Comparison of ENCODE assay signal across 11 mouse cellular contexts in the genomic region with DNA sequence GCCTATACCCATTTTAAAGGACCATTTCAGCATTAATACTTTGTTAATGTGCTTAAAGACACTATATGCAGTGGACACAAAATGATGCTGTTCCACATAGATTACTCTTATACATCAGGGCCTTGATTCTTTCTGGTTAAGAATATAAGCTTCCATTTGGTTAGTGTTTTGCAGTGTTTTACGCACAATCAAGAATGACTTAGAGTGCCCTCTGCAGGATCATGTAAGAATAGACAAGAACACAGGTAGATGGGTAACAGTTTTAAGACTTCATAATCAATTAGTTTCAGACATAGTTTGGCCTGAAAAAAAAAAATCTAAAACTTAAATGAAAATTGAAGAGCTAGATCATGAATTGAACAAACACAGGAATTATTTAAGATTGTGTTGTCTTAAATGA. TPM values are rescaled to one million over a fixed set of nuclear protein-coding genes. Genes with fewer than 3 reads are reported as not detected.
DNase-seq lines count a peak whose midpoint lies in the region; ATAC-seq and TF ChIP-seq lines count a peak whose summit lies in the region.
"Had no signal": no experiment of that assay in that cellular context is flagged by ENCODE, and none has a peak within 500 bp of the region (broad histone marks: within the 10 kb centered on the region; RNA-seq: fewer than 3 reads in every experiment).

No protein-coding gene starts in this region.

- H3K27ac ChIP-seq in kidney, adult 2 months (ENCODE audit: insufficient read depth, low read depth, low read length), result no peak overlapping the region
- H3K27ac ChIP-seq in kidney, embryonic 14.5 days (ENCODE audit: low read depth, low read length), result no peak overlapping the region
- H3K27ac ChIP-seq in stomach, postnatal 0 days (replicated peaks), result no peak overlapping the region
- H3K27ac ChIP-seq: embryonic facial prominence, embryonic 13.5 days had no signal

- 0 out of 2 replicates have a peak, but pooled peaks have one; percentile 20 for TF ChIP-seq CTCF in kidney, adult 2 months (conservative IDR thresholded peaks at IDR 0.05; ENCODE audit: insufficient read depth, insufficient read length, low read depth, low read length)
- TF ChIP-seq CTCF in stomach, postnatal 0 days (IDR thresholded peaks at IDR 0.05; ENCODE audit: low read depth), result peak; percentile 69

- H3K36me3 ChIP-seq in kidney, adult 2 months (ENCODE audit: control insufficient read depth, insufficient read depth, low read length), result peaks cover 19% of the 10 kb centered on the region
- peaks cover 70% of the 10 kb centered on the region for H3K36me3 ChIP-seq in kidney, embryonic 14.5 days (ENCODE audit: control insufficient read depth, insufficient read depth, low read length)
- H3K36me3 ChIP-seq in stomach, postnatal 0 days (ENCODE audit: control insufficient read depth, insufficient read depth, low read length), result peaks cover 25% of the 10 kb centered on the region

- WGBS in kidney, adult 2 months, result 71% methylated on average over 1 of the region's 1 CpGs
- WGBS in kidney, embryonic 14.5 days, result 93% methylated on average over 1 of the region's 1 CpGs
- WGBS in stomach, postnatal 0 days, result 84% methylated on average over 1 of the region's 1 CpGs

- no peak for TF ChIP-seq POLR2A in kidney, adult 2 months (IDR thresholded peaks at IDR 0.05; ENCODE audit: low read depth, low read length)

- no peak overlapping the region for H3K9ac ChIP-seq in kidney, embryonic 14.5 days (ENCODE audit: low read depth, low read length)
- no peak overlapping the region for H3K9ac ChIP-seq in stomach, postnatal 0 days (ENCODE audit: low read length)
- H3K9ac ChIP-seq: embryonic facial prominence, embryonic 13.5 days had no signal

- ATAC-seq in kidney, embryonic 14.5 days (ENCODE audit: low FRiP score, low TSS enrichment), result no peak
- peak; percentile 80 for ATAC-seq in activated CD4-positive, CD25-positive, alpha-beta regulatory T cell, adult 4 months
- ATAC-seq in stomach, postnatal 0 days (ENCODE audit: low FRiP score, low TSS enrichment), result no peak

- no peaks in the 10 kb centered on the region for H3K4me1 ChIP-seq in kidney, adult 2 months (ENCODE audit: control insufficient read depth, insufficient read depth, low read length)
- no peaks in the 10 kb centered on the region for H3K4me1 ChIP-seq in kidney, embryonic 14.5 days (ENCODE audit: control insufficient read depth, insufficient read depth, low read length)
- H3K4me1 ChIP-seq in stomach, postnatal 0 days (replicated peaks; ENCODE audit: control insufficient read depth, insufficient read depth), result no peaks in the 10 kb centered on the region
- H3K4me1 ChIP-seq: embryonic facial prominence, embryonic 13.5 days had no signal

- no peak for TF ChIP-seq EP300 in stomach, postnatal 0 days (optimal IDR thresholded peaks at IDR 0.05)

- no peak overlapping the region for H3K4me3 ChIP-seq in kidney, adult 2 months (ENCODE audit: insufficient read depth, low read depth, low read length)
- H3K4me3 ChIP-seq in kidney, embryonic 14.5 days (ENCODE audit: low read length), result no peak overlapping the region
- no peak overlapping the region for H3K4me3 ChIP-seq in stomach, postnatal 0 days (ENCODE audit: low read depth, low read length)
- H3K4me3 ChIP-seq: embryonic facial prominence, embryonic 13.5 days had no signal

- H3K27me3 ChIP-seq in kidney, adult 2 months (replicated peaks; ENCODE audit: control insufficient read depth, insufficient read depth, low read length), result no peaks in the 10 kb centered on the region
- H3K27me3 ChIP-seq in kidney, embryonic 14.5 days (ENCODE audit: control insufficient read depth, insufficient read depth, low read length), result no peaks in the 10 kb centered on the region
- no peaks in the 10 kb centered on the region for H3K27me3 ChIP-seq in stomach, postnatal 0 days (ENCODE audit: control insufficient read depth, insufficient read depth, low read length)
- H3K27me3 ChIP-seq: embryonic facial prominence, embryonic 13.5 days had no signal

- H3K9me3 ChIP-seq in kidney, embryonic 14.5 days (ENCODE audit: control insufficient read depth, low read length), result peaks cover 22% of the 10 kb centered on the region
- H3K9me3 ChIP-seq in stomach, postnatal 0 days (ENCODE audit: control insufficient read depth, low read length), result 0 out of 2 replicates have a peak, but pooled peaks cover 4% of the 10 kb centered on the region

- no peak overlapping the region for H3K4me2 ChIP-seq in kidney, embryonic 14.5 days (replicated peaks; ENCODE audit: low read depth, low read length)
- H3K4me2 ChIP-seq in stomach, postnatal 0 days (replicated peaks; ENCODE audit: low read depth), result no peak overlapping the region
- H3K4me2 ChIP-seq: embryonic facial prominence, embryonic 13.5 days; midbrain, embryonic 11.5 days had no signal

- DNase-seq in kidney, adult 2 months, result peak; percentile 28
- DNase-seq in thymus, postnatal 14 days, result peak; percentile 19
- no peak for DNase-seq in thymus, postnatal 10 days (ENCODE audit: low spot score in 2 of 2)
- DNase-seq in stomach, postnatal 0 days (ENCODE audit: low spot score), result no peak
- no peak for DNase-seq in heart, adult 8-10 months (ENCODE audit: low spot score)
- no peak for DNase-seq in adipocyte (ENCODE audit: low spot score)
- DNase-seq: kidney, postnatal 4 days had no signal

RNA-seq across cellular contexts. Expression of a gene that starts 18.2 kb away (rescaled TPM):
- polyA plus RNA-seq in kidney, adult 2 months (2012; rRNA removed), result 12.4 and 14.7 TPM in 2 replicates
- polyA plus RNA-seq in kidney, embryonic 14.5 days (2014; fragmentation: Nextera tagmentation; extraction: Ambion mirVana), result 30.8 and 70.1 TPM in 2 replicates
- polyA plus RNA-seq in activated CD4-positive, CD25-positive, alpha-beta regulatory T cell, adult 4 months (2017; shearing (Covaris generic)), result 10 to 100 TPM; 23.6 to 34.3 TPM
- polyA plus RNA-seq in stomach, postnatal 0 days (2015; fragmentation: Nextera tagmentation; extraction: Ambion mirVana), result 17.8 and 17.9 TPM in 2 replicates
- total RNA-seq in heart, adult 8-10 months (2022), result 10 to 100 TPM; 33.6 to 40.2 (median 35.9) TPM

RNA-seq across cellular contexts. Expression of a gene that starts 28.2 kb away (rescaled TPM):
- 0.12 and 5.9 TPM in 2 replicates for polyA plus RNA-seq in kidney, adult 2 months (2012; rRNA removed)
- polyA plus RNA-seq in kidney, embryonic 14.5 days (2014; fragmentation: Nextera tagmentation; extraction: Ambion mirVana), result 0.99 and 1.2 TPM in 2 replicates
- 10 to 100 TPM; 24.7 to 38.1 TPM for polyA plus RNA-seq in activated CD4-positive, CD25-positive, alpha-beta regulatory T cell, adult 4 months (2017; shearing (Covaris generic))
- 1.2 and 1.3 TPM in 2 replicates for polyA plus RNA-seq in stomach, postnatal 0 days (2015; fragmentation: Nextera tagmentation; extraction: Ambion mirVana)
- 10 to 100 TPM in 1 of 4 experiments, 1 to 10 TPM in 3; 8.2 to 15.0 (median 9.2) TPM for total RNA-seq in heart, adult 8-10 months (2022)

Comparison
In these comparisons a context has a peak if more than half of its experiments do, and no peak if none do; other contexts are left out.
1. DNase-seq: peak in kidney, adult 2 months (single experiment) and thymus, postnatal 14 days (single experiment); none in thymus, postnatal 10 days (0 of 2), stomach, postnatal 0 days (single experiment), heart, adult 8-10 months (single experiment) and adipocyte (single experiment).